Mouse (Mus musculus) stomach, embryonic 14.5 days (tissue): ENCODE data around the gene Pygo2. TPM values are rescaled to one million over a fixed set of nuclear protein-coding genes. Genes with fewer than 3 reads are reported as not detected.

Experiments
- ATAC-seq: fragments of 200-750 bp; cut with Nextera tagmentation; 2 replicates; pipeline ENCODE4 v1.8.0; 2017; ENCODE audit warnings: low read depth, moderate TSS enrichment; ENCODE audit not compliant: insufficient number of reproducible peaks, insufficient read depth, low FRiP score
- H3K27ac ChIP-seq: fragments of 300-500 bp; sonication (generic); 2 replicates; pipeline ENCODE4 v1.5.1; 2014; ENCODE audit warnings: mild to moderate bottlenecking, low read length, moderate library complexity, mixed read lengths
- H3K27me3 ChIP-seq: fragments of 300-500 bp; sonication (generic); 2 replicates; pipeline ENCODE4 v1.6.1; 2014; ENCODE audit warnings: low read length, control low read depth, mixed read lengths; ENCODE audit not compliant: control insufficient read depth, insufficient read depth
- H3K36me3 ChIP-seq: fragments of 300-500 bp; sonication (generic); 2 replicates; pipeline ENCODE4 v1.6.1; 2014; ENCODE audit warnings: mild to moderate bottlenecking, control low read depth, low read length, moderate library complexity, mixed read lengths; ENCODE audit not compliant: control insufficient read depth, insufficient read depth
- H3K4me1 ChIP-seq: fragments of 300-500 bp; sonication (generic); 2 replicates; pipeline ENCODE4 v1.6.1; 2014; ENCODE audit warnings: low read length, control low read depth, mixed read lengths; ENCODE audit not compliant: control insufficient read depth, insufficient read depth
- H3K4me2 ChIP-seq: fragments of 300-500 bp; sonication (generic); replicated peaks from 2 replicates; pipeline ENCODE4 v1.6.1; 2014; ENCODE audit warnings: low read depth, low read length, control low read depth
- H3K4me3 ChIP-seq: fragments of 300-500 bp; sonication (generic); 2 replicates; pipeline ENCODE4 v1.5.1; 2014; ENCODE audit warnings: low read depth, low read length, control low read depth
- H3K9ac ChIP-seq: fragments of 300-500 bp; sonication (generic); replicated peaks from 2 replicates; pipeline ENCODE4 v1.6.1; 2014; ENCODE audit warnings: low read depth, mild to moderate bottlenecking, control low read depth, low read length, moderate library complexity, mixed read lengths
- H3K9me3 ChIP-seq: fragments of 300-500 bp; sonication (generic); 2 replicates; pipeline ENCODE4 v1.6.1; 2016; ENCODE audit warnings: low read depth, low read length, control low read depth; ENCODE audit not compliant: control insufficient read depth
- WGBS: fragments of 180-500 bp; shearing (Covaris S2); extraction: QIAGEN DNeasy Blood & Tissue Kit; methylation state at CpG from one replicate; pipeline ENCODE4 v1.1.7; 2014; 5-methylcytosine and 5-hydroxymethylcytosine counted together
- polyA plus RNA-seq: library from polyadenylated mRNA; unstranded; fragments of >200 nt; fragmentation: Nextera tagmentation; extraction: Ambion mirVana; gene quantifications from 2 replicates; pipeline ENCODE4 v1.2.1, GENCODE M21; 2014

The Pygo2 gene
- polyA plus RNA-seq, 1 experiment from 2014 or later: 39.7 TPM

GRCm38 (mm10) chr3:89472280-89472679 lies 42.3 kb downstream of the Pygo2 start:
- Histone ChIP-seq H3K36me3 (0 out of 2 replicates have a peak, but pooled peaks cover 3% of the 10 kb centered on the region), H3K9me3 (no peaks in the 10 kb centered on the region), H3K4me2 (no peak overlapping the region), H3K9ac (no peak overlapping the region), H3K27ac (no peak overlapping the region), H3K4me3 (no peak overlapping the region), H3K27me3 (no peaks in the 10 kb centered on the region), H3K4me1 (no peaks in the 10 kb centered on the region)
- ATAC-seq: no peak
- 77% methylated on average over 7 of the region's 7 CpGs for WGBS

- H3K4me2 ChIP-seq: no peak overlapping the region
- no peak overlapping the region for H3K4me3 ChIP-seq
- no peaks in the 10 kb centered on the region for H3K27me3 ChIP-seq
- no peaks in the 10 kb centered on the region for H3K9me3 ChIP-seq
- H3K27ac ChIP-seq: no peak overlapping the region
- H3K4me1 ChIP-seq: no peaks in the 10 kb centered on the region
- H3K9ac ChIP-seq: no peak overlapping the region
- H3K36me3 ChIP-seq: no peaks in the 10 kb centered on the region
- ATAC-seq: no peak
- WGBS: 74% methylated on average over 6 of the region's 6 CpGs
These were observed 43.8 kb downstream of the Pygo2 start for GRCm38 (mm10) chr3:89473838-89474237.

- 70% methylated on average over 6 of the region's 6 CpGs for WGBS
- H3K4me2 ChIP-seq: no peak overlapping the region
These were observed 49.0 kb downstream of the Pygo2 start for GRCm38 (mm10) chr3:89479055-89479454.

GRCm38 (mm10) chr3:89481488-89481887 lies 51.5 kb downstream of the Pygo2 start:
- H3K36me3 ChIP-seq: no peaks in the 10 kb centered on the region
- no peak overlapping the region for H3K4me2 ChIP-seq
- whole genome bisulfite sequencing: 40% methylated on average over 2 of the region's 2 CpGs
- no peaks in the 10 kb centered on the region for H3K27me3 ChIP-seq
- H3K9me3 ChIP-seq: no peaks in the 10 kb centered on the region
- H3K27ac ChIP-seq: no peak overlapping the region
- H3K9ac ChIP-seq: no peak overlapping the region
- no peaks in the 10 kb centered on the region for H3K4me1 ChIP-seq
- H3K4me3 ChIP-seq: no peak overlapping the region
- ATAC-seq: no peak

More at GRCm38 (mm10) chr3:89479055-89479454, 49.0 kb downstream of the Pygo2 start:
- Histone ChIP-seq H3K9me3 (no peaks in the 10 kb centered on the region), H3K4me3 (no peak overlapping the region), H3K9ac (no peak overlapping the region), H3K36me3 (no peaks in the 10 kb centered on the region), H3K27me3 (no peaks in the 10 kb centered on the region), H3K27ac (no peak overlapping the region), H3K4me1 (no peaks in the 10 kb centered on the region)
- ATAC-seq: no peak

GRCm38 (mm10) chr3:89482249-89482648 lies 52.2 kb downstream of the Pygo2 start:
- no peaks in the 10 kb centered on the region for H3K36me3 ChIP-seq
- no peaks in the 10 kb centered on the region for H3K4me1 ChIP-seq
- H3K27ac ChIP-seq: no peak overlapping the region
- WGBS: 88% methylated on average over 5 of the region's 5 CpGs
- no peak for ATAC-seq
- H3K4me2 ChIP-seq: no peak overlapping the region
- H3K4me3 ChIP-seq: no peak overlapping the region
- H3K9ac ChIP-seq: no peak overlapping the region
- no peaks in the 10 kb centered on the region for H3K27me3 ChIP-seq
- no peaks in the 10 kb centered on the region for H3K9me3 ChIP-seq

Other genes with a start within 250 kb of the Pygo2 start
- gene Fam189b, start 247.1 kb upstream of the Pygo2 start, polyA plus RNA-seq: 28.3 and 28.7 TPM in 2 replicates
- gene Gba, start 227.3 kb upstream of the Pygo2 start, polyA plus RNA-seq: 37.0 and 37.4 TPM in 2 replicates
- 24.2 and 26.4 TPM in 2 replicates for gene Thbs3, start 215.0 kb upstream of the Pygo2 start, polyA plus RNA-seq
- 182 and 196 TPM in 2 replicates for gene Mtx1, start 203.1 kb upstream of the Pygo2 start, polyA plus RNA-seq
- 56.3 and 58.2 TPM in 2 replicates for gene Muc1, start 201.2 kb upstream of the Pygo2 start, polyA plus RNA-seq
- 297 and 314 TPM in 2 replicates for gene Krtcap2, start 184.2 kb upstream of the Pygo2 start, polyA plus RNA-seq
- gene Trim46, start 183.9 kb upstream of the Pygo2 start, polyA plus RNA-seq: 4.9 and 5.1 TPM in 2 replicates
- 144 and 186 TPM in 2 replicates for gene Dpm3, start 170.9 kb upstream of the Pygo2 start, polyA plus RNA-seq
- 86.5 TPM in 2 replicates for gene Slc50a1, start 159.6 kb upstream of the Pygo2 start, polyA plus RNA-seq
- gene Efna1, start 149.1 kb upstream of the Pygo2 start, polyA plus RNA-seq: 39.3 and 45.0 TPM in 2 replicates
- 10.9 and 11.6 TPM in 2 replicates for gene Efna3, start 107.2 kb upstream of the Pygo2 start, polyA plus RNA-seq
- 24.0 and 25.3 TPM in 2 replicates for gene Efna4, start 92.2 kb upstream of the Pygo2 start, polyA plus RNA-seq
- 27.9 and 28.5 TPM in 2 replicates for gene Adam15, start 80.2 kb upstream of the Pygo2 start, polyA plus RNA-seq
- 0.18 and 0.42 TPM in 2 replicates for gene Dcst2, start 68.2 kb upstream of the Pygo2 start, polyA plus RNA-seq
- 0.11 and 0.55 TPM in 2 replicates for gene Dcst1, start 65.0 kb upstream of the Pygo2 start, polyA plus RNA-seq
- 4.5 and 5.7 TPM in 2 replicates for gene Zbtb7b, start 35.4 kb upstream of the Pygo2 start, polyA plus RNA-seq
- 0.55 TPM in 1 of 2 replicates, not detected in the other for gene Lenep, start 27.4 kb upstream of the Pygo2 start, polyA plus RNA-seq
- 22.3 and 24.5 TPM in 2 replicates for gene Flad1, start 18.3 kb upstream of the Pygo2 start, polyA plus RNA-seq
- gene Cks1b, start 11.8 kb upstream of the Pygo2 start, polyA plus RNA-seq: 470 and 503 TPM in 2 replicates
- gene Shc1, start 11.8 kb upstream of the Pygo2 start, polyA plus RNA-seq: 68.7 and 73.2 TPM in 2 replicates
- gene Pbxip1, start 6.5 kb downstream of the Pygo2 start, polyA plus RNA-seq: 21.7 and 25.3 TPM in 2 replicates
- gene Pmvk, start 24.3 kb downstream of the Pygo2 start, polyA plus RNA-seq: 50.4 and 50.5 TPM in 2 replicates
- 4.4 and 6.0 TPM in 2 replicates for gene Kcnn3, start 90.0 kb downstream of the Pygo2 start, polyA plus RNA-seq